Mouse (Mus musculus) CH12.LX (cell line): Measurements from ENCODE around the gene Stk39. TPM values are rescaled to one million over a fixed set of nuclear protein-coding genes. Genes with fewer than 3 reads are reported as not detected.

Source experiments
- DNase-seq: peaks from one replicate; pipeline ENCODE4 v3.0.0-alpha.2; 2013; ENCODE audit errors: extremely low read depth
- H3K27ac ChIP-seq: 2 replicates; pipeline ENCODE4 v1.5.1; 2012; ENCODE audit warnings: low read depth, mild to moderate bottlenecking, control low read depth, moderate library complexity; ENCODE audit not compliant: insufficient read depth
- H3K27me3 ChIP-seq: replicated peaks from 2 replicates; pipeline ENCODE3; 2012; ENCODE audit warnings: inconsistent platforms
- H3K36me3 ChIP-seq, 2 experiments: replicated peaks in 1 of 2; 2 replicates each; pipeline versions ENCODE3 to v1.6.1; 2012; ENCODE audit warnings: inconsistent platforms in 1 of 2, low read length in 1 of 2, mild to moderate bottlenecking in 1 of 2, mixed read lengths in 1 of 2, moderate library complexity in 1 of 2; ENCODE audit not compliant: control insufficient read depth in 1 of 2, insufficient read depth in 1 of 2
- H3K4me1 ChIP-seq, 2 experiments: 2 replicates each; pipeline ENCODE4 v1.6.1; 2012; ENCODE audit warnings: inconsistent platforms in 1 of 2, moderate library complexity in 1 of 2; ENCODE audit not compliant: insufficient read depth in 2 of 2, control insufficient read depth in 1 of 2
- H3K4me2 ChIP-seq: 2 replicates; pipeline ENCODE4 v1.6.1; 2012; ENCODE audit warnings: low read depth, mild to moderate bottlenecking, control low read depth; ENCODE audit not compliant: poor library complexity, insufficient read depth, severe bottlenecking
- H3K4me3 ChIP-seq, 3 experiments: fragments of 150-350 bp in 1 of 3; sonication (generic) in 1 of 3; replicated peaks in 1 of 3; 2 replicates each; pipeline versions ENCODE3 to v1.5.1; 2011 to 2012; ENCODE audit warnings: low read depth in 2 of 3, low read length in 2 of 3, mild to moderate bottlenecking in 2 of 3, moderate library complexity in 2 of 3, control low read depth in 1 of 3, improper control_type of control experiment in 1 of 3, inconsistent platforms in 1 of 3, mixed read lengths in 1 of 3; ENCODE audit not compliant: poor library complexity in 1 of 3
- H3K79me2 ChIP-seq: replicated peaks from 2 replicates; pipeline ENCODE4 v1.6.1; 2012; ENCODE audit warnings: mild to moderate bottlenecking, moderate library complexity; ENCODE audit not compliant: control insufficient read depth, poor library complexity, insufficient read depth, severe bottlenecking; ENCODE audit errors: extremely low read depth
- H3K9ac ChIP-seq: 2 replicates; pipeline ENCODE4 v1.6.1; 2012; ENCODE audit warnings: low read depth, mild to moderate bottlenecking, control low read depth, moderate library complexity; ENCODE audit not compliant: insufficient read depth
- H3K9me3 ChIP-seq: replicated peaks from 2 replicates; pipeline ENCODE3; 2012; ENCODE audit warnings: low read length, inconsistent platforms, mixed read lengths
- BHLHE40 ChIP-seq: IDR thresholded peaks from 2 replicates; pipeline ENCODE4 v1.6.1; 2011; ENCODE audit warnings: mild to moderate bottlenecking, low read depth, low read length, improper control_type of control experiment
- CHD1 ChIP-seq: IDR thresholded peaks from 2 replicates; pipeline ENCODE4 v1.6.1; 2012; ENCODE audit warnings: low read depth, low read length, improper control_type of control experiment, inconsistent platforms
- CHD2 ChIP-seq: IDR thresholded peaks from 2 replicates; pipeline ENCODE4 v1.6.1; 2011; ENCODE audit warnings: low read length, improper control_type of control experiment
- E2F4 ChIP-seq: IDR thresholded peaks from 2 replicates; pipeline ENCODE4 v1.6.1; 2011; ENCODE audit warnings: low read depth, low read length, improper control_type of control experiment; ENCODE audit not compliant: insufficient replicate concordance
- ELF1 ChIP-seq: IDR thresholded peaks from 2 replicates; pipeline ENCODE4 v1.6.1; 2014; ENCODE audit warnings: low read depth, mild to moderate bottlenecking, inconsistent platforms, low read length, improper control_type of control experiment
- EP300 ChIP-seq: IDR thresholded peaks from 2 replicates; pipeline ENCODE4 v1.6.1; 2011; ENCODE audit warnings: low read length, improper control_type of control experiment
- ETS1 ChIP-seq: conservative IDR thresholded peaks from 2 replicates; pipeline ENCODE4 v1.6.1; 2012; ENCODE audit warnings: low read depth, mild to moderate bottlenecking, inconsistent platforms, low read length, improper control_type of control experiment, moderate library complexity
- GABPA ChIP-seq: IDR thresholded peaks from 2 replicates; pipeline ENCODE4 v1.6.1; 2012; ENCODE audit warnings: low read depth, low read length, improper control_type of control experiment, inconsistent platforms; ENCODE audit not compliant: insufficient replicate concordance
- JUN ChIP-seq: IDR thresholded peaks from 2 replicates; pipeline ENCODE4 v1.6.1; 2011; ENCODE audit warnings: low read depth, mild to moderate bottlenecking, low read length, improper control_type of control experiment, moderate library complexity; ENCODE audit not compliant: insufficient read depth
- JUND ChIP-seq: conservative IDR thresholded peaks from 2 replicates; pipeline ENCODE4 v1.6.1; 2011; ENCODE audit warnings: low read depth, low read length, improper control_type of control experiment
- KAT2A ChIP-seq: IDR thresholded peaks from 2 replicates; pipeline ENCODE4 v1.6.1; 2012; ENCODE audit warnings: low read length, improper control_type of control experiment, inconsistent platforms; ENCODE audit not compliant: insufficient replicate concordance
- MAFK ChIP-seq: IDR thresholded peaks from 2 replicates; pipeline ENCODE4 v1.6.1; 2011; ENCODE audit warnings: low read length, improper control_type of control experiment; ENCODE audit not compliant: insufficient replicate concordance
- MAX ChIP-seq: IDR thresholded peaks from 2 replicates; pipeline ENCODE4 v1.6.1; 2011; ENCODE audit warnings: low read length, improper control_type of control experiment
- MAZ ChIP-seq: IDR thresholded peaks from 2 replicates; pipeline ENCODE4 v1.6.1; 2012; ENCODE audit warnings: low read depth, mild to moderate bottlenecking, inconsistent platforms, low read length, improper control_type of control experiment, moderate library complexity
- MYC ChIP-seq: IDR thresholded peaks from 2 replicates; pipeline ENCODE4 v1.6.1; 2011; ENCODE audit warnings: low read depth, mild to moderate bottlenecking, improper control_type of control experiment, low read length
- NELFE ChIP-seq: IDR thresholded peaks from 2 replicates; pipeline ENCODE4 v1.6.1; 2011; ENCODE audit warnings: low read depth, low read length, improper control_type of control experiment
- NRF1 ChIP-seq: IDR thresholded peaks from 2 replicates; pipeline ENCODE4 v1.6.1; 2014; ENCODE audit warnings: low read depth, mild to moderate bottlenecking, inconsistent platforms, low read length, improper control_type of control experiment, moderate library complexity
- PAX5 ChIP-seq: IDR thresholded peaks from 2 replicates; pipeline ENCODE4 v1.6.1; 2012; ENCODE audit warnings: low read length, inconsistent platforms, mixed read lengths
- POLR2A ChIP-seq: IDR thresholded peaks from 2 replicates; pipeline ENCODE4 v1.6.1; 2011; ENCODE audit warnings: low read depth, mild to moderate bottlenecking, improper control_type of control experiment, low read length
- POLR2AphosphoS2 ChIP-seq: IDR thresholded peaks from 2 replicates; pipeline ENCODE4 v1.6.1; 2011; ENCODE audit warnings: low read depth, low read length, improper control_type of control experiment
- SIN3A ChIP-seq: IDR thresholded peaks from 2 replicates; pipeline ENCODE4 v1.6.1; 2012; ENCODE audit warnings: low read length, improper control_type of control experiment, inconsistent platforms
- SMC3 ChIP-seq: IDR thresholded peaks from 2 replicates; pipeline ENCODE4 v1.6.1; 2011; ENCODE audit warnings: low read depth, low read length, improper control_type of control experiment
- TBP ChIP-seq: conservative IDR thresholded peaks from 2 replicates; pipeline ENCODE4 v1.6.1; 2011; ENCODE audit warnings: low read depth, low read length, improper control_type of control experiment
- TCF12 ChIP-seq: IDR thresholded peaks from 2 replicates; pipeline ENCODE4 v1.6.1; 2014; ENCODE audit warnings: low read depth, mild to moderate bottlenecking, inconsistent platforms, low read length, improper control_type of control experiment
- USF1 ChIP-seq: IDR thresholded peaks from 2 replicates; pipeline ENCODE4 v1.6.1; 2014; ENCODE audit warnings: low read depth, mild to moderate bottlenecking, inconsistent platforms, low read length, improper control_type of control experiment
- ZC3H11A ChIP-seq: IDR thresholded peaks from 2 replicates; pipeline ENCODE4 v1.6.1; 2012; ENCODE audit warnings: low read depth, mild to moderate bottlenecking, inconsistent platforms, low read length, improper control_type of control experiment
- ZNF384 ChIP-seq: IDR thresholded peaks from 2 replicates; pipeline ENCODE4 v1.6.1; 2012; ENCODE audit warnings: low read depth, low read length, improper control_type of control experiment, inconsistent platforms
- dilution Hi-C: fragments of 300-500 bp; cut with MboI; formaldehyde crosslinking; loops from 2 replicates; pipeline ENCODE4 v1.14.3; 2020; ENCODE audit warnings: low sequenced_read_pairs; ENCODE audit not compliant: extremely low pct_unique_long_range_greater_than_20kb, extremely low pct_ligation_motif_present
- in situ Hi-C: fragments of 300-500 bp; cut with MboI; formaldehyde crosslinking; loops from 3 replicates; pipeline ENCODE4 v1.14.3; 2019; ENCODE audit warnings: low sequenced_read_pairs, low pct_ligation_motif_present, low pct_unique_long_range_greater_than_20kb, mixed read lengths
- polyA plus RNA-seq: library from polyadenylated mRNA; unstranded; fragments of >175 nt; gene quantifications from 2 replicates; pipeline ENCODE4 v1.2.1, GENCODE M21; 2012; ENCODE audit warnings: low read depth; ENCODE audit not compliant: insufficient read length
- total RNA-seq, 2 experiments: library from RNA; depleted of rRNA; stranded (reverse); fragments of 300-350 nt in 1 of 2; fragments of >200 nt in 1 of 2; gene quantifications; 2 replicates each; pipeline ENCODE4 v1.2.3; 2012 to 2014

Gene Stk39
- total and polyA plus RNA-seq, 3 experiments: not detected

DNA sequence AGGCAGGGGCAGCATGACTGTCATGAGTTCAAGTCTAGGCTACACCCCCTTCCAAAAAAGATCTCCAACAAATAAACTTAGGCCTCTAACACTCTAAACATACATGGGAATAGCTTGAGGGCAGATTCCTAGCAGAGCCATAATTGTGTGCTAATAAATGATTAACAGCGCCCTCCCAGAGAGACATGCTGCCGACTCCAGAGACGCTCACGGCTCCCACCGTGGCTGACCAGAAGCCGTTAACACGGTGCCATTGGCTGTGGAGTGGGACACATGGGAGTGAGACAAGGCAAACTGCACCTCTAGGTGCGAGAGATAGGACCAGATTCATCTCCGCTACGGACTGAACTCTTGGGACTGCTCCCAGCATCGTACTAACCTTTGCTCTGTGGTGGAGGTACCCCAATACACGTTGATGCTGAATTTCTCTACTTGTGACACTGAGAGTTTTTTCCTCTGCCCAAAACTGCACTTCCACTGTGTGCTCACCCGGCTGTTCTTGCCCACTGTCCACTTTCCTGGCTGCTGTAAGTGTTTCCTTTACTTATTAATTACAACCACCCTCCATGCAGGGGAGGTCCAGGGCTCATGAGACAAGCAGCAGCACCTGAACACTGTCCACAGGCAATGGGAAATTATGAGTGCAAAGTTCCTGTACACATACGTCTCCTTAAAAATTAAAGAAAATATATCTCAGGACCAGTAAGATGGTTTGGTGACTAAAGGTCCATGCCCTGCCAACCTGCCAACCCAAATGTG, 84.1 kb downstream of the Stk39 start:
- in situ Hi-C loops: no loop called here
- H3K4me1 ChIP-seq: no peaks in the 10 kb centered on the region

DNA sequence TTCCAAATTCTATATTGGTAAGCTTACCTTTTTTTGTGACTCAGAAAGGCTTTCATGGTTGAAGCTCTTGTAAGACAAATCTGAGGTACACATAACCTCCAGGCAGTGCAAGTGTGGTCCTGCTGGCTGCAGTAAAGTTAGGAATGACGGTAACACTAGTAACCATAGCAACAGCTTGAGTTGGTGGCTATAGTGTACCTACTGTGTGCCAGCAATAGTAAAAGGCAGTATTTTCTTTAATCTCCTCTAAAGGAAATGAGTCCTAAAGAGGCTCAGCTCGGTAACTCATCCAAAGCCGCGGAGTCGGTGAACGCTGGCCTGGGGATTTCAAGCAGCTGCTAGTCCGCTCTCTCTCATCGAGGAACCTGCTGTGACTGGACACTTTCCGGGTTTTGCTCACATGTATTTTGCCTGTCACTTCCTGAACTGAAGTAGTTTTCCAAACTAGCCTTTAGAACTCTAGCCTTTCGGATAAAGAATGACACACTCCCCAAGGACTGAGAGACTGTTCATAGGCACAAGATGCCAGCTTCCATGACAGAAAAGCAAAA, 85.7 kb downstream of the Stk39 start:
- H3K9ac ChIP-seq: no peak overlapping the region
- no peaks in the 10 kb centered on the region for H3K4me1 ChIP-seq
- H3K4me3 ChIP-seq: no peak overlapping the region
- no peak for DNase-seq
- no peaks in the 10 kb centered on the region for H3K27me3 ChIP-seq
- H3K9me3 ChIP-seq: peaks cover 86% of the 10 kb centered on the region
- in situ Hi-C loops (no loop called here), dilution Hi-C loops (no loop called here)
- H3K36me3 ChIP-seq: no peaks in the 10 kb centered on the region
- TF ChIP-seq ELF1 (no peak), GABPA (no peak), CHD1 (no peak), KAT2A (no peak), JUND (no peak), NELFE (no peak), NRF1 (no peak), ETS1 (no peak), TBP (no peak), JUN (no peak), SMC3 (no peak), ZNF384 (no peak), ZC3H11A (no peak), POLR2A (no peak), BHLHE40 (no peak), USF1 (no peak), CHD2 (no peak), EP300 (no peak)
- H3K79me2 ChIP-seq: no peaks in the 10 kb centered on the region
- H3K27ac ChIP-seq: no peak overlapping the region
- no peak overlapping the region for H3K4me2 ChIP-seq

More for the DNA sequence above, 84.1 kb downstream of the Stk39 start:
- dilution Hi-C loops: no loop called here
- no peak for DNase-seq
- H3K4me2 ChIP-seq: no peak overlapping the region
- H3K4me3 ChIP-seq: no peak overlapping the region
- peaks cover 84% of the 10 kb centered on the region for H3K9me3 ChIP-seq
- H3K36me3 ChIP-seq: no peaks in the 10 kb centered on the region
- no peak overlapping the region for H3K9ac ChIP-seq
- no peak overlapping the region for H3K27ac ChIP-seq
- TF ChIP-seq PAX5 (no peak), MAZ (no peak), EP300 (no peak), E2F4 (no peak), SIN3A (no peak), MAX (no peak), ELF1 (no peak), POLR2AphosphoS2 (no peak), MYC (no peak), TCF12 (no peak), ZC3H11A (no peak), BHLHE40 (no peak), USF1 (no peak), MAFK (no peak)
- H3K79me2 ChIP-seq: no peaks in the 10 kb centered on the region
- no peaks in the 10 kb centered on the region for H3K27me3 ChIP-seq
